Mouse (Mus musculus) heart, adult 9 months (tissue): Measurements from ENCODE around the gene Zc3h12a.

Experiments used
- DNase-seq, 2 experiments: peaks; one replicate each; pipeline ENCODE4 v3.0.0; 2022; ENCODE audit warnings: low spot score in 2 of 2

Zc3h12a gene

GRCm38 (mm10) chr4:125127305-125128084 lies at the start of gene Zc3h12a:
Gene Zc3h12a (minus strand): TSS chr4:125127840.
- DNase-seq, result peak; percentile 89 to 90

- DNase-seq, result no peak
Observed at GRCm38 (mm10) chr4:125176639-125177165, 49.1 kb upstream of the Zc3h12a start.

DNA sequence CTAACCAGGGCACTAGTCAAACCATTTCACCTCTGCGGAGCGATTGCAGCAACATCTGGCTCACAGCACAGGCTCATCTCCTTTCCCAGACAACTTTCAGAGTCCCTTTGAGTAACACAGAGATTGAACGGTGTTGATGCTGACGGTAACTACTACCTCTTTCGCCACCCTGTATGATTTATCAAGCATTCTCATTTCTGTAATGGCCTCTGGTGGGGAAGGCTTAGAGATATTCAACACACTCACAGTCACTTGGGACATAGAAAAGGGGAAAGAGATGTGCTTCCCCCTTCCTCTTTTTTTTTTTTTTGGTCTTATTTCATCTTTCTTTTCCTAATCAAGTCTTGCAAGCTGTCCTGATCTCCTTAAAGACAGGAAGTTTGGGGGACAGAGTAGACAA lies 48.5 kb upstream of the Zc3h12a start:
- no peak for DNase-seq

DNA sequence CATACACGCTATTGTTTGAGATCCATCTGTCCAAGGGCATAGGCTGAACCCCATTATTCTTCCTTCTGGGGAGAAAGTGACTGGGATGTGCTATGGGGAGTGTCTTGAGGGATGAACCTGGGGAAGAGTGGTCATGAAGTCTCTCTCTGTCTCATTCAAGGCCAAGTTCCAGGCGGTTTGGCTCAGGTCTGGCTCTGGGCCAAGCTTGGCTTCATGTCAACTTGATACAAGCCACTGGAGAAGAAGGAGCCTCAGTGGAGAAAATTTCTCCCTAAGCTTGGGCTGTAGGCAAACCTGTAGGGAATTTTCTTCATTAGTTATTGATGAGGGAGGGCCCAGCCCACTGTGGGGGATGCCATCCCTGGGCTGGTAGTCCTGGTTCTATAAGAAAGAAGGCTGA lies 48.0 kb upstream of the Zc3h12a start:
- peak in 1 of 2 experiments; percentile 9 for DNase-seq

DNA sequence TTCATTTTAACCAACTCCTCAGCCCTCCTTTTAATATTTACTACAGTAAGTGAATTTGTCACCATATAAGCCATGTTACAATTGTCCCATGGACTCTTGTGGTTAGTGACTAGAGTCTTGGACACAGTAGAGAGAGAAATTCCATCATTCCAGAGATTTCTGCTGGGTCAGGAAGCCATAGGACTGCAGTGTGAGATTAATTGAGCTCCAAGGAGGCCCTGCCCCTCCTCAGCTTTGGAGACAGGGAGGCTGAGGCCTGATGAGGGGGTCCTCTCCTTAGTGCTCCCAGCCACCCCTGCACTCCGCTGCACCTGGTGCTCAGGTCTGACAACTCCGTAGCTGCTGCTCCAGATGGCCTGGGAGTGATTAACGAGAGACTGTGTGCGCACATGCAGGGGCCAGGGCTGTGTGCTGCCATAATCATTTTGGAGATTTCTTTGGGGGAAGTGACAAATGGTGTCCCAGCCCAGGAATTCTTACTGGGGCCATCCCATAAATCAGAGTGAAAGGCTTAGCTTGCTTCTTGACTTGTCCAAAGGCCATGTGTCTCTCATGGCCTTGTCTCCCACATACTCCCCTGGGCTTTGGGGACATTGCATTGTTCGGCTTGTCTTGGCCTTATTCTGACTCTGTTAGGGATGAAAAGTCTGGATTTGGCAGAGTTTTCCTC lies 47.0 kb upstream of the Zc3h12a start:
- no peak for DNase-seq

DNA sequence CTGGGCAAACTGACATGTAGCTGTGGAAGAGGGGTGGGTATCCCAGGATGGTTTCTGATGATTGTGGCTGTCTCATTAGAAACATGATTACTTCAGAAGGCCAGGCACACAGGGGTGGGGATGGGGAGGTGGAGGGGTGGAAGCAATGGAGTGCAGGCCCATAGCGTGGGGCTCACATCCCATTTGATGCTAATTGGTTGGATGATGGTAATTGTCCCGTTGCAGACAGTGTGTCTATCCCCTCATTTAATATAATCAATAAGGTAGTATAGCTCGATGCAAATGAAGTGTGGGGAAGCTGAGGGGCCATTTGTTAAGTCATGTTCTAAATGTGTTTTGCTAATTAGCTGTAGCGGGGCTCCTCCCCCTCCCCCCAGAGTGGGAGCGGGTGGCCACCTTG lies 45.5 kb upstream of the Zc3h12a start:
- DNase-seq, result no peak

GRCm38 (mm10) chr4:125172736-125173135 lies 45.1 kb upstream of the Zc3h12a start:
- DNase-seq, result no peak

DNA sequence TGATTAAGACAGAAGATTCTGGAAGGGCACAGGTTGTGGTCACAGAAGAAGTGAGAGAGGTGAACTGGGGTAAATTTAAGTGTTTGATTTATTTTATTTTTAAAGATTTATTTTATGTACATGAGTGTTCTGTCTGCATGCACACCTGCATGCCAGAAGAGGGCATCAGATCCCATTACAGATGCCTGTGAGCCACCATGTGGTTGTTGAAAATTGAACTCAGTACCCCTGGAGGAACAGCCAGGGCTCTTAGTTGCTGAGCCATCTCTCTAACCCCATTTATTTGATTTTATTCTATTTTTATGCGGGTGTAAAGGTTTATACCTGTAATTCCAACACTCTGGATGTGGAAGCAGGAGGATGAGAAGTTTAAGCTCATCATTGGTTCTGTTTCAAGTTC lies 40.1 kb upstream of the Zc3h12a start:
- DNase-seq, result no peak

DNA sequence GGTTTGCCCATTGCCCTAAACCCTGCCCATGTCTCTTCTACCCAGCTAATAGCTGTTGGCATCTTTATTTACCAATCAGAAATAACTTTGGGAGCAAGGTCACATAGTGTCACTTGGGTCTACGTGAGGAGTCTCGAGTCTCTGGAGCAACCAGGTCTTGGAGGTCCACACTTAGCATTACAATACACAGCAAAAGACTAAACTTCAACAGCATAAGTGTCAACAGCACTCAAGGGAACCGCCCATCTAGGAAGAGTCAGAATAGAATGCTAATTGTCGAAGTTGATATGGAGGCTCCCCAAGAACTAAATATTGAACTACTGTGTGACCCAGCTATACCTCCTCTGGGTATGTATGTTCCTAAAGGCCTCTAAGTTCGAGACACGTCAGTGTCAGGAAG lies 37.2 kb upstream of the Zc3h12a start:
- no peak for DNase-seq

DNA sequence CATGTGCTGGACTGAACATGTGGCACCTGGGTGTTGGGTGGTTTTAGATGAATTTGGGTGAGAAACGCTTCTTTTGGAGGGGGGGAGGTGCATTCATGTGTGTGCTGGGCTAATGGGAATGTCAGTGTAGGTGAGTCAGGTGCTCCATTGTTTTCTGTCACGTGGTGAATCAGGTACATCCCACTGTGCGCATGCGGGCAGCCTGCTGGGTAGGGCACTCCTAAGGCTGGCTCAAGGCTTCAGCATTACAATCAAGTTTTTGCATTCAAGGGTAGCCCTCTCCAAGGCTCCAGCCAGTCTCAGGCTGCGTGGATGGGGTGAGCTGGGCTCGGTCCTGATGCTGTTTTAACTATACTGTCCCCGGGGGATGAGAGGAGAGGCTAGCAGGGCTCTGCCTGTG lies 35.1 kb upstream of the Zc3h12a start:
- DNase-seq, result no peak

DNA sequence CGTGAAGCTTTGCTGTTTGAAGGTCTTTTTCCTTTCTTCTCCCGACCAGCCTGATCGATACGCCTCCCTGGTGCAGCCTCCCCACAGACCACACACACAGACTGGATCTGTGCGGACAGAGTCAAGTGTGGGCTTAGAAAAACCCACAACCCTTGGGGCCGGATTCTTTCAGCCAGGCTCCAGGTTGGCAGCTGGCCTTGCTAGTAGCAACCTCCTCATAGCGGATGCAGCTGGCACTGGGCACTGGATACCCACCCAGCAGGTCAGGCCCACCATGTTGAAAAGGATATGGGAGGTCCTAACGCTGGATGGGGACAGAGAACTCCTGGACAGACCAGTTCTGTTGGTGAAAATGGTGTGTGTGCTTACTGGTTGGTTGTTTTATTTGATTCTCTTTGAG lies 33.8 kb upstream of the Zc3h12a start:
- DNase-seq, result no peak

DNA sequence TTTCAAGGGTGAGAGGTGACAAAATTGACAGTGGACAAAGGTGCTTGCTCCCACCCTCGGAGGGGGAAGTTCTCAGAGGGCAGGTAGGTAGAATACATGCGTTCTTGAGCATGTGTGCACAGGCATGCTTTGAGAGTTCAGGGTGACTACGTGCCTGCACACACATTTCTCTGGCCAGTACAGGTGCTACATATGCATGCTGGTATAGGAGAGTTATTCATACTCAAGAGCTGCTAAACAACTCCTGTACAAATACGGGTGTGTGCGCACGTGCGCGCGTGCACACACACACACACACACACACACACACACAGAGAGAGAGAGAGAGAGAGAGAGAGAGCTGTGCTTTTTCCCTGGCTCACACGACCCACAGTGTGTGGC lies 33.3 kb upstream of the Zc3h12a start:
- no peak for DNase-seq

DNA sequence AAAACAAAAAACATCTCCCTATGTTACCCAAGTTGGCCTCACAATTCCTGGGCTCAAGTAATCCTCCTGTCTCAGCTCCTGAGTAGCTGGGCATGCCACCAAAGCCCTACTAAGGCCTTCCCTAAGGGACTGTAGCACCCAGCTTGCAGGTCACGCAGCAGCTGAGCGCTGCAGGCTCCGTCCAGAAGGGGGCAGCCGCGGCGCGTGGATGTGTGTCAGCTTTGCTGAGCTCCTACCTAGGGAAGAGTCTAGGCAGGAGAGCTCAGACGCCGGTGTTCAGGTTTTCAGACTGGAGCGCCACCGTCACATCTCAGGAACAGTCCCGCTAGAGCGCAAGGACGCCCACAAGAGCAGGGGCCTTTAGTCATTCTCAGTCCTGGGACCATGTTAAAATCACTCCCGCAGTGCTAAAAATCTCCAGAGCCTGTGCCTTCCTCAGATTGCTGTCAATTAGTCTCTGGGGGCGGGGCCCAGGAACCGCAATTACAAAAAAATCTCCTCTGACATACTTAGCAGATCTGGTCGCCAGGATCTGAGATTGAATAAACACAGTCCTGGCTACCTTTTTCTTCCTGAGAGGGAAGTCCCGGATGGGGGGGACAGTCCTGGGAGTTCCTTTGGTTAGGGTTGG lies 32.8 kb upstream of the Zc3h12a start:
- DNase-seq, result peak; percentile 32 to 68

- no peak for DNase-seq
Observed at GRCm38 (mm10) chr4:125158581-125159317, 31.1 kb upstream of the Zc3h12a start.

DNA sequence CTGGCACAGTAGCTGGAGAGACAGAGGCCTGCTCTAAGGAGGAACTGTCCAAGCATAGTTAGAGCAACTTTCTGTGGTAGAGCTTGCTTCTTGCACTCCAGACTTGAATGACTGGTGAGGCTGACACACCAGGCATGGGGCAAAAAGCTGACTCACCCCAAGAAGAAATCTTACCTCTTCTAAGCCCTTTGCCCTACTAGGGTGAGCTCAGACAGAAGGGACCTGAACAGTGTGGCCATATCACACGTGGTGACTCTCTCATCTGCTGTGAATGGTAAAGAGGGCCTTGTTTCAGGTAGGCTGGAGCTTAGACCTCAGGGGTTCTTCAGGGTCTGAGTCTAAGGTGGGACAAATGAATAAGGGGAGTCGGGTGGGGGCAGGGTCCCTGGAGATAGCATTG lies 30.4 kb upstream of the Zc3h12a start:
- DNase-seq, result no peak

- DNase-seq, result no peak
Observed at GRCm38 (mm10) chr4:125157322-125157721, 29.7 kb upstream of the Zc3h12a start.

DNA sequence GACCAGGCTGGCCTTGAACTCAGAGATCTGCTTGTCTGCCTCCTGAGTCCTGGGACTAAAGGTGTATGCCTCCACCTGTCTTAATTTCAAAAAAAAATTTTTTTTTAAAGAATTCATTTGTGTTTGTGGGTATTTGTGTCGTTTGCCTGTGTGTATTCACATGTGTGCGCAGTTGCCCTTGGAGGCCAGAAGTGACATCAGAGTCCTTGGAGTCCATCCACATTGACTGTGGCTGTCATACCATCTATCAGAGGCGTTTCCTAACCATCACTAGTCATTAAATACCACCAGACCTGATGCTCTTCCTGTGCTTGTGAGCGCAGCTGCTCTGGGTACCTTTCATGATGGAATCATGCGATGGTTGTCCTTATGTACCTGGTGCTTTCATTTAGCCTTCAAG lies 28.0 kb upstream of the Zc3h12a start:
- no peak for DNase-seq

DNA sequence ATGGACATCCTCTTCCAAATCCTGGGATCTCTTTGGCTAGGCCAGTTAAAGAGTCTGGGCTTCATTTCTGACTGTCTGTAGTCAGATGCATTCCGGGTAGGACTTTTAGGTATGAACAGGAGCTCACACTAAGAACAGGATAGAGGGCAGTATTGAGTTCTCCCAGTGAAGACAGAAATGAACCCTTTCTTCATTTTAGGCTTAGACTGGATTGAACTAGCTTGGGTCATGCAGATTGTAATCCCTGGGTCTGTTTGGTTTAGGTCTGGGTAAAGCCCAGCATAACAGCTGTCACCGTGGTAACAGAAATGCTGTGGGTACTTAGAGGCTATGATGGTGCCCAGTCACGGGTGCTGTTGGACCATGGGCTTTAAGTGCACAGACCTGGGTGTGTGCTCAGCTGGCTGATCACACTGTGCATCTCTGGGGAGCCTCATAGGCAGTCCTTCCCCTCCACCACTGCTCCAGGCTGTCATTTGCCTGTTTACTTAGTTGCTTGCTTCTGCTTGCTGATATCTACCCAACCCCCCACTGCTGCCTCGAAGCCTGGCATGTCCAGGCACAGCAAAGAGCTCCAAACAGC lies 26.1 kb upstream of the Zc3h12a start:
- DNase-seq, result no peak

DNA sequence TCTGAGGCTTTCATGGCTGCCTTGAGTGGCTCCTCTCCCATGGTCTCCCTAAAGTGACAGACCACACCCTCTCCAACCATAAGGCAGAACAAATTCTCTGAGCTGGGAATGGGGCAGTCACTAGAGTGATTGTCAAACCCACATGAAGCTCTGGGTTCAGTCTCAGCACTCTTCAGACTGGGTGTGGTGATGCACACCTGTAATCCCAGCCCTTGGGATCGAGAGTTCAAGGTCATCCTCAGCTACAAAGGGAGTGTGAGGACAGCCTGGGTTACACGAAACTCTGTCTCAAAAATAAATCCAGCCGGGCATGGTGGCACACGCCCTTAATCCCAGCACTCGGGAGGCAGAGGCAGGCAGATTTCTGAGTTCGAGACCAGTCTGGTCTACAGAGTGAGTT lies 24.8 kb upstream of the Zc3h12a start:
- DNase-seq, result no peak

DNA sequence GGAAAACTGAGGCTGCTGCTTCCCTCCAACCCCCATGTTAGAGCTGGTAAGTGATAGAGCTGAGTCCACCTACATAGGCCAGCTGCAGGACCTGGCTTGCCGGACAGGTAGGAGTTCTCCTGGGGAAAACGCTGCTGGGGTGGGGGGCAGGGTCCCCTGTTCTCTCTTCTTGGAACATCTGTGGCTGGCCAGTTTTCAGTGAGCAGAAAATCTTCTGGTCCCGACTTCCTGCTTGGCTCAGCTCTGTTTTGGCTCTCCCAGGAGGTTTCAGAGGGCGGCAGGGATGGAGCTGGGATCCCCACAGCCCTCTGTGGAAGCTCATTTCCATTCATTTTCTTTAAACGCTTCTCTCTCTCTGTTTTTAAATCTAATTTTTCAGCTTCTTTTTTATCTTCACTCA lies 21.8 kb upstream of the Zc3h12a start:
- peak in 1 of 2 experiments; percentile 32 for DNase-seq

GRCm38 (mm10) chr4:125147970-125148369 lies 20.3 kb upstream of the Zc3h12a start:
- no peak for DNase-seq

GRCm38 (mm10) chr4:125145213-125145612 lies 17.6 kb upstream of the Zc3h12a start:
- DNase-seq, result peak; percentile 58 to 62
